Mouse (Mus musculus) cortical plate, adult 2 months (tissue): ENCODE data around the gene Glis3. TPM values are rescaled to one million over a fixed set of nuclear protein-coding genes. Genes with fewer than 3 reads are reported as not detected.

Source experiments
- H3K27ac ChIP-seq: fragments of 200-500 bp; 2 replicates; pipeline ENCODE4 v1.5.1; 2012; ENCODE audit warnings: low read length, control low read depth, inconsistent platforms; ENCODE audit not compliant: insufficient read depth
- H3K4me1 ChIP-seq: fragments of 200-500 bp; 2 replicates; pipeline ENCODE4 v1.6.1; 2011; ENCODE audit warnings: low read length; ENCODE audit not compliant: control insufficient read depth, insufficient read depth
- H3K4me3 ChIP-seq: fragments of 200-500 bp; 2 replicates; pipeline ENCODE4 v1.5.1; 2011; ENCODE audit warnings: mild to moderate bottlenecking, low read length, control low read depth; ENCODE audit not compliant: insufficient read depth
- CTCF ChIP-seq: fragments of 200-500 bp; IDR thresholded peaks from 2 replicates; pipeline ENCODE4 v1.5.1; 2011; ENCODE audit warnings: mild to moderate bottlenecking, control low read depth, low read length; ENCODE audit not compliant: insufficient read depth; ENCODE audit errors: extremely low read depth
- POLR2A ChIP-seq: fragments of 200-500 bp; IDR thresholded peaks from 2 replicates; pipeline ENCODE4 v1.6.1; 2011; ENCODE audit warnings: mild to moderate bottlenecking, low read length, control low read depth; ENCODE audit not compliant: insufficient read depth; ENCODE audit errors: extremely low read depth
- polyA plus RNA-seq: library from polyadenylated mRNA; depleted of rRNA; stranded (reverse); fragments of >200 nt; gene quantifications from 2 replicates; pipeline ENCODE4 v1.2.3, GENCODE M21; 2012

Gene Glis3
- polyA plus RNA-seq, 1 experiment = 1.9 TPM

DNA sequence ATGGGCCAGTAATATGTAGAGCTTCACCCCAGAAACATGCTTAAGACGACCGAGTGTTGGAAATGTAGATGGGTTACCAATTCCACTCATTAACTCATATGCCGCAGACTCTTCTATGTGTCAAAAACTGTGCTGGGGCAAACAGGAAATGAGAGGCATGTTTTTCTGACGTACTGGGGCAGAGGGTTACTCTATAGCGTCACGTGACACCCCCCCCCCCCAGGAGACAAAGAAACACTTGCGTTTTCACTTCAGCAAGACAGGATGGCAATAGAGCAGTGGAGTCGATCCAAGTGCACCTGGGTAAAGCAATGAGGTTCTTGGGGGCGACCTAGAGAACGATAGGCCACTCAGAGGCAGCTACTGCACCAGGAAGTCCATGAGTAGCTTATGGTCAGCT is 67.6 kb downstream of the Glis3 start:
- Histone ChIP-seq H3K4me1 (no peaks in the 10 kb centered on the region), H3K27ac (no peak overlapping the region), H3K4me3 (no peak overlapping the region)
- no peak for TF ChIP-seq CTCF
- TF ChIP-seq POLR2A = no peak

DNA sequence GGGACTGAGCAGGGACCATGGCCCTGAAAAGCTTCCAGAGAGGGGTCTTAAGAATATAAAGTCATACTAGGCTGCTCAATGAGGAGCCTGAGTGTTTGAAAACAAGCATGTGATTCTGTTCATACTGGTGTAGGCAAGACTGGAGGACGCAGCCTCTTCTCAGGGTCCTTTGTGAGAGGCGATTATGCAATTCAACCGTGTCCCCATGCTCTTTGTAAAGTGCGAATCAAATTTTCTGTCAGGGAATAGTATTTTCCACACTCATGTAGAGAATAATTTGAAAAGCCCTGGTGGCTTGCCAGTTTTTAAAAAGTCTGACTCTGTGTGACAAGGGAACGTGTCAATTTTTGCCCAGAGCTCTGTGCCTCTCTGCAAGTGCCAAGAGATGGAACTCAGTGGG is 71.1 kb downstream of the Glis3 start:
- H3K27ac ChIP-seq = no peak overlapping the region
- TF ChIP-seq POLR2A (no peak), CTCF (no peak)
- no peaks in the 10 kb centered on the region for H3K4me1 ChIP-seq
- no peak overlapping the region for H3K4me3 ChIP-seq

DNA sequence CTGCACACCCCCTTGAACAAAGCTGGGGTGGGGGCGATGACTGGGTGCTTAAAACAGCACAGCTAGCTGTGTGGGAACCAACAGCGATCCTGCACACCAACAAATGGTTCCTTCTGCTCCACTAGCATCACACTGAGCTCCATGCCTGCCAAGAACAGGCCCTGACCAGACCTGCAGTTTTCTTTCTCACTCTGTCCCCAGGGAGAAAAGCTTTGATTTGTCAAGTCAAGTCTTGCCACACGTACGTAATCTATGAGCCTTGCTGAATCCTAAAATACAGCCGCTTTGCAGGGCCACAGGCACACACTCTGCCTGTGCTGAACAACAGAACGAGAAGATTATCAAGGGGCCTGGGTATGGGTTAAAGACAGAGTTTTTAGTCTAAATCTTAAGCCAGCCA is 71.6 kb downstream of the Glis3 start:
- TF ChIP-seq POLR2A (no peak), CTCF (no peak)
- no peaks in the 10 kb centered on the region for H3K4me1 ChIP-seq
- H3K4me3 ChIP-seq = no peak overlapping the region
- no peak overlapping the region for H3K27ac ChIP-seq

DNA sequence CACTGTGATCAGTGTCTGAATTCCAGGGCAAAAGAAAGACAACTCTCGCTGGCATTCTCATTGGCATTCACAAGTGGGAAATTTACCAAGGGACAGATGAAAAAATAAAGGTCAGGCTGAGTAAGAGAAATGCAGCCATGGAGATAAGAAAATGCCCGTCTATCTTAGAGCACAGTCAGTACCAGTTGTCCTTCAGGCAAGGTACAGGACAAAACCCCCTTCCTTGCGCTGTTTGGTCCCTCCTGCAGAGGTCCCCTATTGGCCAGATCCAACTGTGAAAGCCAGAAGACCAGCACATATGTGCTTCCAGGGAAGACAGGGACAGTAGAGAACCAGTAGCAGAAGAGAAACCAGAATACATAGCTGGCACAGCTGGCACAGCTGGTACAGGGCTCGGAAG is 79.0 kb downstream of the Glis3 start:
- H3K4me1 ChIP-seq = no peaks in the 10 kb centered on the region
- H3K27ac ChIP-seq = no peak overlapping the region
- no peak overlapping the region for H3K4me3 ChIP-seq
- TF ChIP-seq CTCF (no peak), POLR2A (no peak)

DNA sequence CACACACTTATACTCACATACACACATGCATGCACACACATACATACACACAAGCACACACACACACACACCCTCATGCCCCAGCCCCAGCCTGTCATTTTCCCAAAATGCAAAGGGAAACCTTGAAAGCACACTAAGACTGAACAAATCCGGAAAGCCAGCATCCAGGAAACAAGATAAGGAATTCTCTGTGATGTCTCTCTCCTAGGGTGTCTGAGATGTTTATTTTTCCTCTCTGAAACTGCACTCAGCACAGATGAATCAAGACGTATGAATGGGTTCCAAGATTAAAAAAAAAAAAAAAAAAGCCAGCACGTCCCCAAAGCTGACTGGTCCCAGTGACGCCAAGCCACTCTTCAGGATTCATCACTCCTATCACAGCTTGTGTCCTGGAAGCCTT is 85.7 kb downstream of the Glis3 start:
- TF ChIP-seq CTCF (no peak), POLR2A (no peak)
- Histone ChIP-seq H3K4me3 (no peak overlapping the region), H3K27ac (no peak overlapping the region), H3K4me1 (no peaks in the 10 kb centered on the region; the same call in 1 of the 2 replicates)

DNA sequence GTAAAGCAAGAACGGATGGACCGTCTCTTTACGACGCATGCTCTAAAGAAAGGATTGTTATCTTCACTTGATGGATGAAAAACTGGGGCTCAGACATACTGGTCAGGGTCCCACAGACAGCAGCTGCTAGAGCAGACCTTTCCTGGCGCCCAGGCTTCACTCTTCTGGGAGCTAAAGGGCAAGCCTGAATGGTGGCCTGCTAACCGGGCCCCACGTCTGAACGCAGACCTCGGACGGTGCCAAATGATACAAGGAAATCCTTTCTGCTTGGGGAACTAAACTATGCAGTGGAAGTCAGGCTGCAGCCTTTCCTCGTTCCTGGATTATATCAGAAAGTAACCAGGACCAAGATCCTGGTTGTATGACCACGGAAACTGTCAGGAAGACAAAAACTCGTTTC is 86.9 kb downstream of the Glis3 start:
- TF ChIP-seq POLR2A (no peak), CTCF (no peak)
- Histone ChIP-seq H3K27ac (no peak overlapping the region), H3K4me1 (no peaks in the 10 kb centered on the region; the same call in 1 of the 2 replicates), H3K4me3 (no peak overlapping the region)

DNA sequence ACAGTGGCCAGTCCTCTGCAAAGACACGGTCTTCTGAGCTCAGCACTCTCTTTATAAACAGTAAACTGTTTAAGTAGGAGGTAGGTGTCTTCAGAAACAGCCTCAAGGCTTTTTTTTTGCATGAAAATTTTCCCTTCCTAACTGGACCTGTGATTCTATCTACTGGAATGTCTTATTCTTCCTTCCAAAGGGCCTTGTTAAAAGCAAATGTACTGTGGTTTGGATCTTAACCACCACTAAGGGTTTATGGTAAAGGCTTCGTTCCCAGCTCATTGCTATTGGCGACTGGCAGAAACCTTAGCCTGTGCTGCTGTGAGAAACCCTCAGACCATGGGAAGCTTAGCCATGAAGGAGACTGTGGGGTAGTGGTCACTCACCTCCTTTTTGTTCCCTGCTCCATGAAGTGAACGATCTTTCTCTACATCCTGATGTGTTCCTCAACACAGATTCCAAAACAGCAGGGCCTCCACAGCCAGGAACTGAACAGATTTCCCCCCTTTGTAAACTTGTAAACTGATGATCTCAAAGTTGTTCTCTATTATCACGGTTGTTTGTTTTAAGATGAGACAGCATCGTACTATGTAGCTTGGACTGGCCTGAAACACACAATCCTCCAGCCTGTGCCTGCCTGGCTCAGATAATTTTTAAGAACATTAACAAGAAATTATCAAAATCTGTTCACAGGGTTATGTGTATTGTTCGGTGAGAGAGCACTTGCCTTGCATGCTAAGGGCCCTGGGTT is 88.0 kb downstream of the Glis3 start:
- H3K4me3 ChIP-seq = no peak overlapping the region
- no peak for TF ChIP-seq CTCF
- TF ChIP-seq POLR2A = no peak
- H3K4me1 ChIP-seq = no peaks in the 10 kb centered on the region; the same call in 1 of the 2 replicates
- no peak overlapping the region for H3K27ac ChIP-seq

DNA sequence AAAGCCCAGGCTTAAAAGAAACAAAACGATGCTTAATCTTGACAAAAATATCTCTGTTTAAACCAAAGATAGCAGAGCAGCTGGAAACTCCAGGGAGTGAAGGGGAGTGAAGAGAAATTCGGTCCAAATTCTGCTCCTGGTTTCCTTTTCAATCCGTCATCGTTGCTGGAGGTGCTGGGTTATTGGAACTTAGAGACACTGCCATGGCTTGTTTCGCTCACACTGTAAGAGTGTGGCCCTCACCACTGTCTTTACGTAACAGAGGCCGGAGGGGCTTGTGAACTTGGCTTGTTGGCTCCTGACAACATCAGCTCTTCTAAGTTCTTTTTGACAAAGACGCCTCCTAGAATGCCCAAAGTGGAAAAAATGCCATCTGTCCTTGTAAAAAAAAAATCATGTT is 99.4 kb downstream of the Glis3 start:
- Histone ChIP-seq H3K4me3 (no peak overlapping the region), H3K4me1 (peaks cover 4% of the 10 kb centered on the region; the same call in 1 of the 2 replicates), H3K27ac (no peak overlapping the region)
- TF ChIP-seq POLR2A (no peak), CTCF (no peak)

DNA sequence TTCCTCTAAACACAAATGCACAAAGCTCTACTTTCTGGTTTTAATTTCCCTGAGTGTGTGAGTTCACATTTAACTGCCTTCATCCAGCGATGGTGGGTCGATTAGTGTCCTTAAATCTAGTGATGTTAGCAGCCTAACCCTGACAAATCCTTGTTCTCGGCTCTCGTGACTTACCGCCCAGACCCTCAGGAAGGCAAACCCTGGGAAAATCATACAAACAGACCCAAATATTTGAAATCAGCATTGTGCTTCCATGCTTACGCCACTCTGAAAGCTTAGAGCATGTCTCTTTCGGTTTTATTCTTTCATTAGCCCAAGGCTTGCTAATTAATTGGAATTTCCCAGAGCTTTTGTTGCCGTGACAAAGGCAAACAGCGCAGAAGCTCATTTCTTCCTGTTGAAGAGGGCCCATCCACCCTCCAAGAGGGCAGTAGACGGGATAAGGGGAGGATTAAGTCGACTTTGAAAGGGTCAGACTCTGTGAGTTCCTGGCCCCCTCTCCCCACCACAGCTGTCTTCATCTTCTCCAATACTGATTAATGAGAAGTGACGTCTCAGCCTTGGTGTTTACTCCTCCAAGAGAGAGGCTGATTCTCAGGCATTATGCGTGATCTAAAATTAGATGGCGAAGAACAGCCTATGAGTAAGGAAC is 100.0 kb downstream of the Glis3 start:
- H3K27ac ChIP-seq = 0 out of 2 replicates have a peak overlapping the region, but pooled peaks have one; percentile 48
- H3K4me3 ChIP-seq = no peak overlapping the region
- TF ChIP-seq CTCF (no peak), POLR2A (no peak)

DNA sequence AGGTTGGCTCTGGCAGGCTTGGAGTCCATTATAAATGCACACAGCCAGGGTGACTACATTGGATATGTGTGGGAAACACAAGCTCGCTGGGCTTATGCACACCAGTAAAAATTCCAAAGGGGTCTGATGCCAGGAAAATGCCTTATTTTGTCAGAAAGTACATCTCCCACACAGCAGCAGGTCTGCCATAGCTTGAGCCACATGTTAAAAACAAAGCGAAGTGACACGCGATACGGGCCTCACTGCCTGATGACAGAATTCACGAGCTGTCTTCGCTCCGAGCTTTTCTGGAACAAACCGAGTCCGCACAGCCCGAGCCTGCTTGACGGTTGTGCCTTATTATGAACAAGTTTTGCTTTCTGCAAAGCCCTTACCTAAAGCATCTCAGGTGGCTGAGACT is 102.9 kb downstream of the Glis3 start:
- peaks cover 7% of the 10 kb centered on the region; the same call in 1 of the 2 replicates for H3K4me1 ChIP-seq
- TF ChIP-seq CTCF = no peak
- no peak for TF ChIP-seq POLR2A
- no peak overlapping the region for H3K27ac ChIP-seq
- H3K4me3 ChIP-seq = no peak overlapping the region

More for the DNA sequence above, 100.0 kb downstream of the Glis3 start:
- H3K4me1 ChIP-seq = peaks cover 4% of the 10 kb centered on the region; the same call in 1 of the 2 replicates
